9 mouse cellular contexts compared by ENCODE assay signal in the genomic region with DNA sequence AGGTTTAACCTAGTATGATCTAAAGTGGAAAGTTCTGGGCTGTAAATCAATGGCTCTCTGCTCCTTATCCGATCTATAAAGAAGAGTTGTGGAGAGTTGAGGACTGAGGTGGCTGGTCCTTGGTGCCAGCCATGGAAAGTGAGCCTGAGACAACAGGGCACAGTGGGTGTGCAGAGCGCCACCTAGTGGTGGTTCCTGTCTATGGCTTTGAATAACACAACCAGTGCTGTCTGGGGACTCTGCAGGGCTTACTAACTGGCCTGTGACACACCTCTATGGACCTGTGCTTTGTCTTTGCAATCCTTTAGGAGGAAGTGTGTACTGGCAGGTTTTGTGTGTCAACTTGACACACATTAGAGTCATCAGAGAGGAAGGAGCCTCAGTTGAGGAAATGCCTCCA. TPM values are rescaled to one million over a fixed set of nuclear protein-coding genes. Genes with fewer than 3 reads are reported as not detected.
DNase-seq lines count a peak whose midpoint lies in the region; ATAC-seq and TF ChIP-seq lines count a peak whose summit lies in the region.
"Had no signal": no experiment of that assay in that cellular context is flagged by ENCODE, and none has a peak within 500 bp of the region (broad histone marks: within the 10 kb centered on the region; RNA-seq: fewer than 3 reads in every experiment).

No protein-coding gene starts in this region.

- no peak overlapping the region for H3K9ac ChIP-seq in midbrain, embryonic 14.5 days (replicated peaks; ENCODE audit: low read length)
- H3K9ac ChIP-seq in midbrain, embryonic 15.5 days, result no peak overlapping the region
- no peak overlapping the region for H3K9ac ChIP-seq in limb, embryonic 14.5 days (ENCODE audit: low read depth, low read length, severe bottlenecking)
- H3K9ac ChIP-seq: embryonic facial prominence, embryonic 15.5 days had no signal

- no peaks in the 10 kb centered on the region for H3K9me3 ChIP-seq in midbrain, embryonic 14.5 days (ENCODE audit: control insufficient read depth, low read length)
- H3K9me3 ChIP-seq in midbrain, embryonic 15.5 days, result no peaks in the 10 kb centered on the region
- no peaks in the 10 kb centered on the region for H3K9me3 ChIP-seq in limb, embryonic 14.5 days (ENCODE audit: control insufficient read depth, low read length)
- H3K9me3 ChIP-seq: embryonic facial prominence, embryonic 15.5 days had no signal

- peak; percentile 79 for DNase-seq in midbrain, embryonic 14.5 days
- DNase-seq in cerebellum, adult 9-10 months, result peak; percentile 60
- DNase-seq in gastrocnemius, adult 8-10 months (ENCODE audit: low spot score in 2 of 2), result peak; percentile 47 to 56
- peak; percentile 82 for DNase-seq in kidney, adult 9 months
- peak; percentile 71 for DNase-seq in limb, embryonic 14.5 days (ENCODE audit: low spot score)
- DNase-seq in ovary, adult 18-20 months (ENCODE audit: low spot score), result peak; percentile 34
- DNase-seq in thymus, postnatal 0 days (ENCODE audit: low spot score), result peak; percentile 70

- WGBS in midbrain, embryonic 14.5 days, result 39% methylated on average over 2 of the region's 2 CpGs
- 34% methylated on average over 2 of the region's 2 CpGs for WGBS in midbrain, embryonic 15.5 days
- 23% methylated on average over 2 of the region's 2 CpGs for WGBS in limb, embryonic 14.5 days

- no peaks in the 10 kb centered on the region for H3K27me3 ChIP-seq in midbrain, embryonic 14.5 days (ENCODE audit: control insufficient read depth, insufficient read depth, low read length)
- H3K27me3 ChIP-seq in midbrain, embryonic 15.5 days (replicated peaks), result no peaks in the 10 kb centered on the region
- H3K27me3 ChIP-seq in limb, embryonic 14.5 days (ENCODE audit: control insufficient read depth, insufficient read depth, low read length), result no peaks in the 10 kb centered on the region
- H3K27me3 ChIP-seq: embryonic facial prominence, embryonic 15.5 days had no signal

- no peaks in the 10 kb centered on the region for H3K36me3 ChIP-seq in midbrain, embryonic 14.5 days (ENCODE audit: control insufficient read depth, insufficient read depth, low read length)
- no peaks in the 10 kb centered on the region for H3K36me3 ChIP-seq in midbrain, embryonic 15.5 days (replicated peaks)
- no peaks in the 10 kb centered on the region for H3K36me3 ChIP-seq in limb, embryonic 14.5 days (ENCODE audit: control insufficient read depth, insufficient read depth, low read length)
- H3K36me3 ChIP-seq: embryonic facial prominence, embryonic 15.5 days had no signal

- no peak for TF ChIP-seq POLR2A in limb, embryonic 14.5 days (IDR thresholded peaks at IDR 0.05; ENCODE audit: borderline replicate concordance, extremely low read depth, insufficient read depth, insufficient read length)

- H3K4me1 ChIP-seq in midbrain, embryonic 14.5 days (ENCODE audit: control insufficient read depth, insufficient read depth, low read length), result no peaks in the 10 kb centered on the region
- no peaks in the 10 kb centered on the region for H3K4me1 ChIP-seq in midbrain, embryonic 15.5 days
- peaks cover 5% of the 10 kb centered on the region; the same call in 1 of the 2 replicates for H3K4me1 ChIP-seq in limb, embryonic 14.5 days (ENCODE audit: control insufficient read depth, insufficient read depth, low read length)

- no peak overlapping the region for H3K4me2 ChIP-seq in midbrain, embryonic 14.5 days (ENCODE audit: low read length)
- no peak overlapping the region for H3K4me2 ChIP-seq in midbrain, embryonic 15.5 days
- H3K4me2 ChIP-seq in limb, embryonic 14.5 days (replicated peaks; ENCODE audit: low read depth, low read length, severe bottlenecking), result no peak overlapping the region
- H3K4me2 ChIP-seq: embryonic facial prominence, embryonic 15.5 days had no signal

- no peak overlapping the region for H3K4me3 ChIP-seq in midbrain, embryonic 14.5 days (replicated peaks; ENCODE audit: low read depth, low read length)
- no peak overlapping the region for H3K4me3 ChIP-seq in midbrain, embryonic 15.5 days
- H3K4me3 ChIP-seq in limb, embryonic 14.5 days (replicated peaks; ENCODE audit: low read length), result no peak overlapping the region
- H3K4me3 ChIP-seq: embryonic facial prominence, embryonic 15.5 days had no signal

- no peak overlapping the region for H3K27ac ChIP-seq in midbrain, embryonic 14.5 days (replicated peaks; ENCODE audit: low read depth, low read length)
- no peak overlapping the region for H3K27ac ChIP-seq in midbrain, embryonic 15.5 days
- H3K27ac ChIP-seq in limb, embryonic 14.5 days (replicated peaks; ENCODE audit: low read depth, low read length), result no peak overlapping the region
- H3K27ac ChIP-seq: embryonic facial prominence, embryonic 15.5 days had no signal

- no peak for ATAC-seq in midbrain, embryonic 14.5 days (ENCODE audit: low FRiP score, low TSS enrichment)
- no peak for ATAC-seq in midbrain, embryonic 15.5 days (replicated peaks)
- no peak for ATAC-seq in limb, embryonic 14.5 days (ENCODE audit: low FRiP score, low read depth)

RNA-seq across cellular contexts. Expression of a gene that starts 19.2 kb away (rescaled TPM):
- 7.2 and 8.6 TPM in 2 replicates for polyA plus RNA-seq in midbrain, embryonic 14.5 days (2014; fragmentation: Nextera tagmentation; extraction: Ambion mirVana)
- polyA plus RNA-seq in midbrain, embryonic 15.5 days (2015; fragmentation: Nextera tagmentation; extraction: Ambion mirVana), result 8.1 and 8.8 TPM in 2 replicates
- total RNA-seq in gastrocnemius, adult 8-10 months (2022), result 10 to 100 TPM; 10.9 to 13.2 (median 12.2) TPM
- polyA plus RNA-seq in limb, embryonic 14.5 days (2012; rRNA removed), result 33.0 and 39.7 TPM in 2 replicates
- polyA plus RNA-seq in limb, embryonic 14.5 days (2014; fragmentation: Nextera tagmentation; extraction: Ambion mirVana), result 23.3 and 26.1 TPM in 2 replicates
- polyA plus RNA-seq in thymus, postnatal 0 days (2015; fragmentation: Nextera tagmentation; extraction: Ambion mirVana), result 6.2 and 7.0 TPM in 2 replicates

RNA-seq across cellular contexts. Expression of a gene that starts 27.2 kb away (rescaled TPM):
- 0.12 and 0.19 TPM in 2 replicates for polyA plus RNA-seq in midbrain, embryonic 14.5 days (2014; fragmentation: Nextera tagmentation; extraction: Ambion mirVana)
- 0.26 and 0.41 TPM in 2 replicates for polyA plus RNA-seq in midbrain, embryonic 15.5 days (2015; fragmentation: Nextera tagmentation; extraction: Ambion mirVana)
- total RNA-seq in gastrocnemius, adult 8-10 months (2022), result under 1 TPM in 3 of 4 experiments, not detected in 1; 0.16 to 0.31 (median 0.17) TPM
- polyA plus RNA-seq in limb, embryonic 14.5 days (2012; rRNA removed), result 0.19 and 0.26 TPM in 2 replicates
- polyA plus RNA-seq in limb, embryonic 14.5 days (2014; fragmentation: Nextera tagmentation; extraction: Ambion mirVana), result 0.14 TPM in 1 of 2 replicates, not detected in the other
- polyA plus RNA-seq in thymus, postnatal 0 days (2015; fragmentation: Nextera tagmentation; extraction: Ambion mirVana), result 0.23 and 0.39 TPM in 2 replicates
